Mouse (Mus musculus) cerebellum, postnatal 14 days (tissue): ENCODE measurements around the gene Frem2.

Source experiments
- DNase-seq, 2 experiments: peaks; one replicate each; pipeline ENCODE4 v3.0.0; 2021; ENCODE audit warnings: mixed read lengths in 2 of 2

The Frem2 gene

DNA sequence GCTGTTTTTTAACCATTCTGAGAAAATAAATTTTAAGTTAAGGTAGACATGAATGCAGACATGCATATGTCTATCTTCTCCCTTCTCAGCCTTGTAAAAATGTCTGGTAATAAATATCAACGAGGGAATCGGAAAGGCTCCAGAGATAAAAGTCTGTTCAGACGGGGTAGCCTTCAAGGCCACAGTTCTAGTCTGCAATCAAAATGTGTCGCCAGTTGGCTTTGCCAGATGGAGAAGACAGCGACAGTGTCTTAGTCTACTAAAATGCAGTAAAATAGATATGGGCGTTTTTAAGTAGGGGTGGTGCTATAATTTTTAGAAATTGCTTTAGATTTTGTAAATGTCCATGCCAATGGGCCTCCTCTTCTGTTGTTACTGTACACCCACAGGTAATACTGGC, 191.8 kb downstream of the Frem2 start:
- DNase-seq = no peak

- no peak for DNase-seq
Observed at GRCm38 (mm10) chr3:53464146-53464698, 192.9 kb downstream of the Frem2 start.
